Mouse (Mus musculus): ENCODE measurements around the gene Fau.
"Not testable (repeated sequence)": the region's sequence is repeated elsewhere in the genome, so short reads cannot be mapped to it uniquely, and the experiment has no call there.

The Fau gene

GRCm38 (mm10) chr19:6057313-6058096 is at the start of gene Fau, which contains the start of gene Mrpl49:
Fau (plus strand) TSS chr19:6057844.
Mrpl49 (minus strand) TSS chr19:6057785.
- DNase-seq (ENCODE audit: low spot score in 2 of 2) = peak; percentile 98 to 99

GRCm38 (mm10) chr19:6009137-6009536 is 48.5 kb upstream of the Fau start:
- DNase-seq (ENCODE audit: low spot score in 2 of 2) = no peak

- peak in 1 of 2 experiments; percentile 52 for DNase-seq (ENCODE audit: low spot score in 2 of 2)
Measured at GRCm38 (mm10) chr19:6013691-6014090, 44.0 kb upstream of the Fau start.

GRCm38 (mm10) chr19:6014991-6015510 is 42.6 kb upstream of the Fau start:
- DNase-seq (ENCODE audit: low spot score in 2 of 2) = no peak

GRCm38 (mm10) chr19:6015511-6016315 is 41.9 kb upstream of the Fau start, which contains the start of gene Capn1:
Capn1 (minus strand) TSS chr19:6015897.
- peak; percentile 73 to 79 for DNase-seq (ENCODE audit: low spot score in 2 of 2)

- DNase-seq (ENCODE audit: low spot score in 2 of 2) = no peak
Measured at GRCm38 (mm10) chr19:6016532-6016931, 41.1 kb upstream of the Fau start.

- DNase-seq (ENCODE audit: low spot score in 2 of 2) = peak; percentile 66 to 90
Measured at GRCm38 (mm10) chr19:6018142-6019089, 39.2 kb upstream of the Fau start.

- no peak for DNase-seq (ENCODE audit: low spot score in 2 of 2)
Measured at GRCm38 (mm10) chr19:6020276-6020675, 37.4 kb upstream of the Fau start.

GRCm38 (mm10) chr19:6023059-6023458 is 34.6 kb upstream of the Fau start:
- no peak for DNase-seq (ENCODE audit: low spot score in 2 of 2)

GRCm38 (mm10) chr19:6023930-6024329 is 33.7 kb upstream of the Fau start:
- DNase-seq (ENCODE audit: low spot score in 2 of 2) = no peak

GRCm38 (mm10) chr19:6028991-6029390 is 28.7 kb upstream of the Fau start:
- DNase-seq (ENCODE audit: low spot score in 2 of 2) = no peak

GRCm38 (mm10) chr19:6029426-6029825 is 28.2 kb upstream of the Fau start:
- no peak for DNase-seq (ENCODE audit: low spot score in 2 of 2)

- no peak for DNase-seq (ENCODE audit: low spot score in 2 of 2)
Measured at GRCm38 (mm10) chr19:6030520-6031280, 26.9 kb upstream of the Fau start.

GRCm38 (mm10) chr19:6035966-6036585 is 21.6 kb upstream of the Fau start:
- DNase-seq (ENCODE audit: low spot score in 2 of 2) = no peak

- no peak for DNase-seq (ENCODE audit: low spot score in 2 of 2)
Measured at GRCm38 (mm10) chr19:6037695-6038094, 19.9 kb upstream of the Fau start.

- DNase-seq (ENCODE audit: low spot score in 2 of 2) = no peak
Measured at GRCm38 (mm10) chr19:6038326-6038725, 19.3 kb upstream of the Fau start.

GRCm38 (mm10) chr19:6040002-6040401 is 17.6 kb upstream of the Fau start:
- DNase-seq (ENCODE audit: low spot score in 2 of 2) = no peak

GRCm38 (mm10) chr19:6042293-6042692 is 15.4 kb upstream of the Fau start:
- no peak for DNase-seq (ENCODE audit: low spot score in 2 of 2)

- DNase-seq (ENCODE audit: low spot score in 2 of 2) = not testable (repeated sequence)
Measured at GRCm38 (mm10) chr19:6044102-6044501, 13.5 kb upstream of the Fau start.

Data from urinary bladder, postnatal 4 days (tissue).